Mouse (Mus musculus): Measurements from ENCODE around the gene Akap10. TPM values are rescaled to one million over a fixed set of nuclear protein-coding genes. Genes with fewer than 3 reads are reported as not detected.
"Not testable (repeated sequence)": the region's sequence is repeated elsewhere in the genome, so short reads cannot be mapped to it uniquely, and the experiment has no call there.

Akap10 gene
- 10 to 100 TPM; 35.5 to 40.5 TPM for total RNA-seq (2021)

DNA sequence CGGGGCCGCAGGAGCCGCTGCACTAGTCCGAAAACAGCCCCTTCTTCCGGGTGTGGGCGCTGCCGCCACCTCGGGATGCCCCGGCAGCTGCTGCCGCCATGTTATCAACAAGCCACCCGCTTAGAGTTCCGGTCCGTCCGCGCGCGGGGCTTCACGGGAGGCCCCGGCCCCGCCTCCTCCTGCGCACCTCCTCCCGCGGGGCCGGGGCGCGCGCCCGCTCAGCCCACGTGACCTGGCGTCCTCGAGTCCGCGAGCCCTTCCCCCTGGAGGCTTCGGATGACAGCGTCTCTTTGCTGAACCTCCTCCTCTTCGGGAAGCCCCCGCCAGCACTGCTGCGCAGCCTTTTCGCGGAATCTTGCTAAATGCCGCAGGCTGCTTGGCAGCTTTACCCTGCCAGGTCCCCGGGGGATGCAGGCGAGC is at the start of gene Akap10:
Gene Akap10 (minus strand): TSS at position 155 of the 420 bp plus-strand sequence.
- intact Hi-C loops (cut with DNase I): loop anchor here (2.0 kb wide), 1 partner anchor 351 kb away; the partner anchor contains the start of genes Ttc19 and Zswim7
- peak; percentile 93 to 96 for DNase-seq (ENCODE audit: low spot score in 2 of 2)

DNA sequence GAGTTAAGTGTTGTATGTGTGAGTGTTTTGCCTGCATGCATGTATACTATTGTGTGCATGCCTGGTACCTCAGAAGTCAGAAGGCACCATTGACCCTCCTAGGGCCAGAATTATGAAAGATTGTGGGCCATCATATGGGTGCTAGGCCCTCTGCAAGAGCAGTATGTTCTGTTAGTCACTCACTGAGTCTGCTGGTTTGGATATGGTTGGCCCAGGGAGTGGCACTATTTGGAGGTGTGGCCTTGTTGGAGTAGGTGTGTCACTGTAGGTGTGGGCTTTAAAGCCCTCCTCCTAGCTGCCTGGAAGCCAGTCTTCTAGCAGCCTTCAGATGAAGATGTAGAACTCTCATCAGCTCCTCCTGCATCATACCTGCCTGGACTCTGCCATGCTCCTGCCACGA is 45.7 kb upstream of the Akap10 start:
- DNase-seq (ENCODE audit: low spot score in 2 of 2): no peak
- intact Hi-C loops (cut with DNase I): no loop called here

DNA sequence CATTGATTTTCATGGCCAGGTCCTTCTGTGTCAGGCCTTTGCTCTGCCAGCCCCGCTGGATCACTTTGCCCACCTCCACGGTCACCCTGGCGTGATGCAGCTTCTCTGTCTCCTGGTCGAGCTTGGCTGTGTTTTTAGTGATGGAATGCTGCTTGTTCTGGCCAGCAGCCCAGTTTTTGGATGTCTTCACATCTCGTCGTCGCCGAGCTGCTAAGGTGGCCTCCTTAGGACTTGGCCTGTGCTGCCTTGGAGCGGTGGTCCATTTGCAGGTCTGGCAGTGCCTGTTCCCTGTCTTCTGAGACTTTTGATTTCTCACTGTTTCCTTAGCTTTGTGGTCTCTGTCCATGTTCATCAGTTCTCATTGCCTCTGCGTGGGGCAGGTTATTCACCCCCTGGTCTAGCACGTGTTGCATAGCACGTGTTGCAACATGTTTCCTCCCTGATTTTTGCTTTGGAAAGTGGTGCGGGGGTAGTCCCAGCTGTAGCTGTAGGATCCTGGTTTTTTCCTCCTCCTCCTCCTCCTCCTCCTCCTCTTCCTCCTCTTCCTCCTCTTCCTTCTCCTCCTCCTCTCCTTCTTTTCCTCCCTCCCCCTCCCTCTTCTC is 44.2 kb upstream of the Akap10 start:
- DNase-seq (ENCODE audit: low spot score in 2 of 2): no peak
- intact Hi-C loops (cut with DNase I): no loop called here

DNA sequence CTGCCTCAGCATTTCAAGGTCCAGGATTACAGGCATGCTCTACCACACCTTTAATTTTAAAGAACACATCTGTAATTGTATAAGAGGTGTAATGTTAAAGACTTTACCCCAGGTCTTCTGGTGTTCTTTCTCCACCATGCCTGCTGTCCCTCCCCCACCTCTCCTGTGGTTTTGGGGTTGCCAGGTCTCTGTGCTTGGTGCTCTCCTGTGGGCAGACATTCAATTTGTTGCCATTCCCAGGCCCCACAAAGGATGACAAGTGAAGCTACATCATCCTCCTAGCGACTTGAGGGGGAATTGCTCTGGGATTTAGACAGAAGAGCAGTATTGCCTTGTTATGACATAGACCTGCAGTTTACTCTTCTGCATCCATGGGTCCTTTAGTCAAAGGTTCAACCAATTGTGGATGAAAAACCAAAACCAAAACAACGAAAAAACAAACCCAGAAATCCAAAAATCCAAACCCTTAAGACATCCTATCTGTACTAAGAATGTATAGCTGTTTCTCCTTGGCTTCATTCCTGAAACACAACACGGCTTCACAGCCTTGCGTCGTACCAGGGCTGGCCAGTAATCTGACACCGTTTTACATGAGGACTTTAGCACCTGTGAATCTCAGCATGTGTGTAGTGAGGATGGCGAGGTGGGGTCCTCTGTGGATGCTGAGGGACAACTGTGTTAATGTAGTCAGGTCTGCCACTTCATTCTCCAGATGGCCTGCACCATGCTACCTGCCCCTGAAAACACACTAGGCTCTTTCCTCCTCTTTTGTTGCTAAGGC is 41.6 kb upstream of the Akap10 start:
- intact Hi-C loops (cut with DNase I): no loop called here

DNA sequence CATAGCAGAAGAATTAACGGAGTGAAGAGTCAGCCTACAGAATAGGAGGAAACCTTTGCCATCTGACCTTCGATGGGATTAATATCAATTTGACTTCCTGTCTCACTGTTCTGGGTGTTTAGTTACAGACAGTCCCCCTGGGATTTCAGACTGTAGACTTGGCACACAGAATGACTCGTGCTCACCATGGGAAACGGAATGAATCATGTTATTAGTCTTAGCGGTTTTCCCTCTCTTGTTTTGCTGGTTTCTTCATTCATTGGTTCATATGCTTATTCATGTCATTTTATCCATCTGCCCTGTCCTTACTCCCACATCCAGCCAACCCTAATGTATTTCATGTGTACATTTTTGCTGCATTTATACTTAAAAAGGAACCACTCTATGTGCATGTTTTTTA is 40.8 kb upstream of the Akap10 start:
- intact Hi-C loops (cut with DNase I): no loop called here
- DNase-seq (ENCODE audit: low spot score in 2 of 2): no peak

More for the DNA sequence above, 41.6 kb upstream of the Akap10 start:
- no peak for DNase-seq (ENCODE audit: low spot score in 2 of 2)

DNA sequence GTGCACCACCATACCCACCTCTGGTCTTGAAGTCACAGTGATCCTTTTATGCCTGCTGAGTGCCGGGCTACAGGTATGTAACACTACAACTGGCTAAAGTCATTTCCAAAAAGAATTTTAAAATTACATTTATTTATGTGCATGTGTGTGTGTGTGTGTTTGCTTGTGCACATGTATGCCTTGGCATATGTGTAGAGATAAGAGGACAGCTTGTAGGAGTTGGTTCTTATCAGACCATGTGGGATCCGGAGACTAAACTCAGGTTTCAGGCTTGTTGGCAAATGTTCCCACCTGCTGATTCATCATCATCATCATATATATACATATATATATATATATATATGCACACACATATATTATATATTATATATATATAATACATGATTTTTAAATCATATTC is 38.8 kb upstream of the Akap10 start:
- intact Hi-C loops (cut with DNase I): no loop called here
- DNase-seq (ENCODE audit: low spot score in 2 of 2): no peak

DNA sequence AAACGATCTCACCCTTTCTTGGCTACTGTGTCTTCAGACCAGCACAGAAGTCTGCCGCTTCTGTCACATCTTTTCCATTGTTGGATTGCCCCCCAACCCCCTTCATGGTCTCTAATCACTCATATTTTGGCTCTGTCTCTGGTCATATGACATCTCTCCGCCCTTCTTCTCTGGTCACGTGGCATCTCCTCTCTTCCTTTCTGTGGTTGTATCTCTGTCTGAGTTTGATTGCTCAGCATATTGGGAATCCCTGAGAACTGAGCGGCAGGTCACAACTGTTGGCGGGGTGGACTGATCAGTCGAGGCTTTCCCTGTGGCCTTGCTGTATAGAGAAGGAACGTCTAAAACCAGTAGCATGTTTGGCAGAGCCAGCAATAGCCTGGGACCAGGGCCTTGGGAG is 37.0 kb upstream of the Akap10 start:
- intact Hi-C loops (cut with DNase I): no loop called here
- DNase-seq (ENCODE audit: low spot score in 2 of 2): no peak

DNA sequence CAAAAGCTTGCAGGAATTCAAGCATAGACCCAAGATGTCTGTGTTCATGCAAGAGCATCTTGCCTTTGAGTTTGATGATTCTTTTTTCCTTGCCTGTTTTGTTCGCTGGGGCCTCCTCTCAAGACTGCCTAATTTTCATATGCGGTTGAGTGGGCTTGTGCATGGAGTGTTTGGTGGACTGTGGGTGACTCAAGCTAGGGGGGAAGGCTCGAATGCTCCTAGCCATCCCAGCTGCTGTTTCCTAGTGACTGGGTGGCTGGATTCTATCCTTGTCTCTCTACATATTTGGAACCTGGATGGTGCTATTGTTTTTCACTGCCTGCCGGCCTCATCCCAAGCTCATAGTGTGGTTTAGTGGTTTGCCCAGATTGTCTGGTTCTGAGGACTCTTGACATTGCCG is 34.6 kb upstream of the Akap10 start:
- intact Hi-C loops (cut with DNase I): no loop called here

DNA sequence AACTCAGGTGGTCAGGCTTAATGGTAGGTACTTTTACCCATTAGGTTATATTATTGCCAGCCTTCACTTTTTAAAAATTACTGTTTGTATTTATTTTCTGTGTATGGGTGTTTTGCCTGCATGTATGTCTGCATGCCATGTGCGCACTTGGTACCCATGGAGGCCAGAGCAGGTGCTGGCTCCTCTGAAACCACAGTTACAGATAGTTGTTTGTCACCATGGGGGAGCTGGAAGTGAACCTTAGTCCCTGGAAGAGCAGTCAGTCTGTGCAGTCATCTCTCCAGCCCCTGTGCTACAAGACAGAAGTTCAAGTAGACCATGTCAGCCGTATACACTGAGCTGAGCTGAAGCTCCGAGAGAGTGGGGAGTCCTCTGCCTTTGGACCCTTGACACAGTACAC is 33.1 kb upstream of the Akap10 start:
- DNase-seq (ENCODE audit: low spot score in 2 of 2): no peak
- intact Hi-C loops (cut with DNase I): no loop called here

More for the DNA sequence above, 34.6 kb upstream of the Akap10 start:
- DNase-seq (ENCODE audit: low spot score in 2 of 2): peak in 1 of 2 experiments; percentile 27

DNA sequence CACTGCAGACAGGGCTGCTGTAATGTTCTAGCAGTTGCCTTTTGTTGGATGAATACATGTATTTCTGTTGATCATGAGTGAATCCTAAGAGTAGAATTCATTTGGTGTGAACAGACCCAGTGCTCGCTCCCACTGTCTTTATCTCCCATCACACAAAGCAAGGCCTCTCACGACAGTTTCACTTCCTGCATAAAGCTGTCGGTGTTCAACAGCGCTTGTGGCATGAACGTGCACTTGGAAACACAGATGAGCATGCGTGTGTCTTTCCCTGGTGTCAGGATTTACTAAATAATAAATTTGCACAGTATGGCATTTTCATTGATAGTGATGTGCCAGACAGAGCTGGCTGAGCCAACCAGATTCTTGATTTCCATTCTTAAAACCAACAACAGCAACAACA is 32.6 kb upstream of the Akap10 start:
- DNase-seq (ENCODE audit: low spot score in 2 of 2): no peak
- intact Hi-C loops (cut with DNase I): no loop called here

DNA sequence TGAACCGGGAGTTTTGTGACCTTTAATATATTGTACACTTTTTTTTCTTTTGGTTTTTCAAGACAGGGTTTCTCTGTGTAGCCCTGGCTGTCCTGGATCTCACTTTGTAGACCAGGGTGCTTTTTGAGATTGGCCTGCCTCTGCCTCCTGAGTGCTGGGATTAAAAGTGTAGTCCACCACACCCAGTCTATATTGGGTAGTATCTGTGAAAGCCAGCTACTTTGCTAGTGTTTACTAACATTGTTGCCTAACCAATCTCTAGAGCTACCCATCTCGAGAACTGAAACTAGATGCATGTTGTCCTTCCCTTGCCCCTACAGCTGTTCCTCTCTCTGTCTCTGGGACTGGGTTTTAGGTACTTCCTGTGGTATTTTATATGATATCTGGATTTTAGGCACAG is 30.0 kb upstream of the Akap10 start:
- intact Hi-C loops (cut with DNase I): no loop called here
- no peak for DNase-seq (ENCODE audit: low spot score in 2 of 2)

DNA sequence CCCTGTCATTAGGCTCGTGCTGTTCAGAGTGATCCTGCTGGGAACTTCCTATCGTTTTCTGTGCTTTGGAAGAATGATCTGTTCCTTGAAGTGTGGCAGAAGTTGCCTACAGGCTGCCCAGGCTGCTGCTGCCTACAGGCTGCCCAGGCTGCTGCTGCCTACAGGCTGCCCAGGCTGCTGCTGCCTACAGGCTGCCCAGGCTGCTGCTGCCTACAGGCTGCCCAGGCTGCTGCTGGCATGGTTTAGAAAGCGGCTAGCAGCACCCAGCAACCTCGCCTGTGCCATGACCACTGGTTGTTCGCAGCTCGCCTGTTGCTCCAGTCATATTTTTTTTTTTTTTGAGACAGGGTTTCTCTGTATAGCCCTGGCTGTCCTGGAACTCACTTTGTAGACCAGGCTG is 28.7 kb upstream of the Akap10 start:
- intact Hi-C loops (cut with DNase I): loop anchor here (5.0 to 10.0 kb wide), 2 partner anchors 49 to 176 kb away; no protein-coding TSS in a partner anchor
- not testable (repeated sequence) for DNase-seq (ENCODE audit: low spot score in 2 of 2)

DNA sequence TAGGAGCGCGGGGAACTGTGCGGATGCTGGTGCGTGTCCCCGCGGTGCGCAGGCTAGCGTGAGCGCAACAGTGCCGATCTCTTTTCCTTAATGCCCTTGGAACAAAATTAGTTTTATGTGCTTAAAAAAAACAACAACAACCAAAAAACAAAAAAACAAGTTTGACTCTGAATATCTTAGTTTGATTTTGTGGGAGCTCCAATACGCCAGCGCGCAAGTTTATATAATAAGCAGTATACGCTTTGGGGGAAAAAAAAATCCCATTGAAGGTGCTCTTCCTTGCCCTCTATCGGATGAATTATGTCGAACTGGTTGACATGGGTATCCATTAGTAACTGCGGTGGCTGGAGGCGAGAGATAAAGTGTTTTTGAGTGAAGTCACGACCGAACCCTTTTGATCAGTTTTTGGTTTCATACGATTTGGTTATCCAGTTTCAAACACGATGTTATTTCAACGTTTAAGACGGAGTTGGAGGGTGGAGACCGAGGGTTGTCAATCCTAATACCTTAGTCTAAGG is 27.3 kb upstream of the Akap10 start:
- peak in 1 of 2 experiments; percentile 31 for DNase-seq (ENCODE audit: low spot score in 2 of 2)

DNA sequence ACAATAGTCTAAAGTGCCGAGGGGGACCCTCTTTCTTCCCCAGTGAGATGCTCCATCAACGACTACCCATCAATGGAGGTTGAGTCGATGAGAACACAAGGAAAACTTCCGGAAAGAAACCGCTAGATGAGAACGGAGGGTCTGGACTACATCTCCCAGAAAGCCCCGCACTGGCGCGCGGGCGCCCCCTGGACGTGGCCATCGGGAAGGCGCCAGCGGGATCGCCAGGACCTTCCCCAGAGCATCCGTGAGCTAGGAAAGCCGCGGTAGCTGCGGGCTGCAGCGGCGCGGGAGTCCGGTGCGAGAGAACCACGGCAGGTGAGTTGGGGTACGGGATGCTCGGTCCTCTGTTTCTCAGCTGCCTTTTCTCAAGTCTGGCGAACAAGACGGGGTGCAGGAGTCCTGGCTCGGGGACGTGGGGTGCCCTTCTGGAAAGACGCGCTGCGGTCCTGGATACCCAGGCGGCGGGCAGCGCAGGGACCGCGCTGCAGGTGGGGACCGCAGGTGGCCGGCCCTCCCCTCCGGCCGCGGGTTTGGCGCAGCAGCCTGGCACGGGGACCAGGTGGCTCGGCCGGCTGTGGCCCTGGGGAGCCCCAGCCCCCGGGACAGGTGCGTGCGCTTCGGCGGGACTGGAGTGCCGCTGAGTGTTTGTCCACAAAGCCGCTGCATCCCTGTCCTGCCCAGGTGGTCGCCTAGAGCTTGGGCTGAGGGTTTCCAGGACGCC is 26.7 kb upstream of the Akap10 start, which contains the start of gene Specc1:
Gene Specc1 (plus strand): TSS at position 192 of the 724 bp plus-strand sequence.
- intact Hi-C loops (cut with DNase I): loop anchor here (5.0 to 10.0 kb wide), 2 partner anchors 51 to 178 kb away; no protein-coding TSS in a partner anchor
- DNase-seq (ENCODE audit: low spot score in 2 of 2): peak; percentile 93 to 94

More for the DNA sequence above, 27.3 kb upstream of the Akap10 start:
- intact Hi-C loops (cut with DNase I): loop anchor here (5.0 to 10.0 kb wide), 2 partner anchors 50 to 177 kb away; no protein-coding TSS in a partner anchor

DNA sequence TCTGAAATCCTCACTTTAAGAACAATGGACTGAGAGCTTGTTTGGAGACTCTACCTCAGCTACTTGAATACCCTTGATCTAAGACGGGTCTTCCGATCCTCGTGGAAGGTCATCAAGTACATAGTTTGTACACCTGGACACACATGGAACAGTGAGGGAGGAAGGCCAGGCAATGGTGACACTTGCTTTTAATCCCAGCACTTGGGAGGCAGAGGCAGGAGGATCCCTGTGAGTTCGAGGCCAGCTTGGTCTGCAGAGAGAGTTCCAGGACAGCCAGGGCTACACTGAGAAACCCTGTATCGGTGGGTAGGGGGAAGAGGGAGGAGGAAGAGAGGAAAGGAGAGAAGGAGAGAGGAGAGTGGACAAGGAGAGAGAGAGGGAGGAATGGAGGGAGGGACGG is 25.9 kb upstream of the Akap10 start:
- intact Hi-C loops (cut with DNase I): loop anchor here (5.0 to 10.0 kb wide), 2 partner anchors 51 to 179 kb away; no protein-coding TSS in a partner anchor
- DNase-seq (ENCODE audit: low spot score in 2 of 2): no peak

DNA sequence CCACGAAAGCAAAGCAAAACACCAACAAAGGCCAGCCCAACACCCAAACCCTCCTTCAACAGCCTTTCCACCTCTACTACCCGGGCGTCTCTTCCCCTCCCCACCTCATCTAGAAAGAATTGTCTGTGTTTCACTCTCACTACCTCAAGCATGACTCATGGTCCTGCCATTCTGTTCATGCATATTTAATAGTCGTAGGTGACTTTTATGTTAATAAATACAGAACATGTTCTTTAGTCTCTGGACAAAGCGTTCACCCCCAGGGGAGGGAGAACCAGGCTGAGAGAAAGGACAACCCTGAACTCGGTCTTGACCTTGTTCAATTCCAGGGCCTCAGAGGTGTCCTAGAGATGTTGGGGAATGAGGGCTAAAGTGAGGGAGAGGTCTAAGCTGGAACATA is 25.1 kb upstream of the Akap10 start:
- intact Hi-C loops (cut with DNase I): loop anchor here (5.0 to 10.0 kb wide), 2 partner anchors 52 to 180 kb away; no protein-coding TSS in a partner anchor

DNA sequence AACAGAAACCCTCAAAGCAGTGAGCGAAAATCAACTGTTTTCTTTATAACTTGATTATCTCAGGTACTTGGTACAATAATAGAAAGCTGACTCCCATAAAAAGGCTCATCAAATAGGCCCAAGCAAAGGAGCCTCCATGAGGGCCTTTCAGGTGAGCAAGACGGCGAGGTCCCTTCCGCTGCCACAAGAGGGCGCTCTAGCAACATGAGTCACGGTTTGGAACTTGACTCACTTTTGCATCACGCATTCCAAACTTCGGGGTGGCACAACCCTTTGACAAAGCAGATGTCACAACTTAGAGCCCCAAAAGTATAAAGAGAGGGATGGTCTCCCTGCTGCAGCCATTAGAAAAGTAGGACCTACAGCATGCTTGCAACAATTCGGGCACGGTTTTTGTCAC is 20.6 kb upstream of the Akap10 start:
- intact Hi-C loops (cut with DNase I): loop anchor here (2.0 to 10.0 kb wide), 3 partner anchors 97 to 326 kb away; no protein-coding TSS in a partner anchor
- peak; percentile 76 to 85 for DNase-seq (ENCODE audit: low spot score in 2 of 2)

More for the DNA sequence above, 25.1 kb upstream of the Akap10 start:
- no peak for DNase-seq (ENCODE audit: low spot score in 2 of 2)

DNA sequence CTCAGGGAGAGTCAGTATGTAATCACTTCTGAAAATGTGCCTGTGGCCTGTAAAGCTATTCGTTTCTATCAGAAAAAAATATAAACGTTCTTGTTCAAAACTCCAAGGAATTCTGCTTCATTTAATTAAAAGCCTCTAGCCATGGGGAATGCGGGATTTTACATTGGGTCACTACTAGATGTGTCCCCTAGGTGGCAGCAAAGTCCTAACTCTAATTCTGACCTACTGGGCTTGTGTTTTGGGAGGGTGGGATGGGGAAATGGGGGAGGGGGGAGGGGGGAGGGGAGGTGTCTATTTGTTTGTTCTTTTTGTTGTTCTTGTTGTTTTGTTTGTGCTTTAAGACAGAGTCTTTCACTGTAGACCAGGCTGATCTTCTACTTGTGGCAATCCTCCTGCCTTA is 19.3 kb upstream of the Akap10 start:
- DNase-seq (ENCODE audit: low spot score in 2 of 2): peak; percentile 32 to 52
- intact Hi-C loops (cut with DNase I): no loop called here

DNA sequence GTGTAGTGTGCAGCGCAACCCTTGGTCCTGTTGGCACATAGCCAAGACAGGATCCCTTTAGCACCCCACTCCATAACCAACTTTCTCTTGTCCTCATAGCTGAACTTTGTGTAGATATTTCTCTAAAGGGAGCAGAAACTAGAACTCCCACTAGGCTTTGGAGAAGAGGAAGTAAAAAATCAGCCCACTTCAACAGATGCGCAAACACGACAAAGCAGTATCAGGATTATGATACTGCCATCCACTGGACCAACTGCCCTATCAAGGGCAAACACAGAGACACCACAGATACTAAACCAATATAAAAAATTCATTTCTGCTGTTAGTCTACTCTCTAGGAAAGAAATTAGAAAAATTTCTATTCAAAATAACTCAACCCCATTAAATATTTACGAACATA is 16.6 kb upstream of the Akap10 start:
- DNase-seq (ENCODE audit: low spot score in 2 of 2): no peak
- intact Hi-C loops (cut with DNase I): no loop called here

DNA sequence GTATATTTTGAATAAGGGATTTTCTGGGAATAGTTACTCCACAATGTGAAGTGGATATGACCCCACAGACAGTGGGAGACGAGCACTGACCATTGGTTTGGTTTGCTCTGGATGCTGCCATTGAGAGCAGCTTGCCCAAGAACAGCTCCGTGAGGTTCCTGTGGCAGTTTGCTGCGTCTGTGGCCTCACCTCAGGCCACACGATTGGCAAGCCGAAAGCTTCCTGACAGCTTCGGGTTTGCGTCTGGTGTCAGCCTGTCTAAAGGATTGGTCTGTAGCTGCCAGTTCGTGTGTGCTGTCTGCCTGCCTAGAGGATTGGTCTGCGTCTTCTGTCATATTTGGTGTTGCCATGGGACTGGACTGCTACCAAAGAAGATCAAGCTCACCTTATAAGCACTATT is 14.4 kb upstream of the Akap10 start:
- no peak for DNase-seq (ENCODE audit: low spot score in 2 of 2)
- intact Hi-C loops (cut with DNase I): no loop called here

Measured in left cerebral cortex, postnatal 36 days (tissue).